ENCODE assay signal across 8 mouse cellular contexts in the genomic region with DNA sequence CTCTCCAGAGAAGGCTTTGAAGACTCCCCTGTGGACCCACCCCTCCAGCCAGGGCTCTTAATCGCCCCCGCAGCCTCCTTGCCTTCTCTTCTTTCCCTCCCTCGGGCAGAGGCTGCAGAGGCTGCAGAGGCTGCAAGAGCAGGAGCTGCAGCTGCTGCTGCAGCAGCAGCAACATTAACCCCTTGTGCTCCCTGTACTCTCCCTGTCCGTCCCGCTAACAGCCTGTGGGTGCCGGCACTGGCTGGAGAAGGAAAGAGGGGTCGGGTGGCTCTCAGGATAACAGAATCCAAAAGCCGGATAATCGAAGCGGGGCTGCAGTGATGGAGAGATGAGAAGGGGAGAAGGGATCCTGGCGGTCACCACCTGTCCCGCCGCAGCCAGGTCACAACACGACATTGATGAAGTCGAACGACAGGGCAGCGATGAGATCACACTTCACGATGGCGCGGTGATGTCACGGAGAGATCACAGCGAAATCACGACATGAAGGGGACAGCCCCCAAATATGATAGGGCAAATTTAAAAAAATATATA. TPM values are rescaled to one million over a fixed set of nuclear protein-coding genes. Genes with fewer than 3 reads are reported as not detected.
DNase-seq lines count a peak whose midpoint lies in the region; ATAC-seq and TF ChIP-seq lines count a peak whose summit lies in the region.

No protein-coding gene starts in this region.

- peak overlapping the region; percentile 98 for H3K4me2 ChIP-seq in kidney, postnatal 0 days (ENCODE audit: low read length)
- H3K4me2 ChIP-seq in forebrain, embryonic 15.5 days (replicated peaks) = peak overlapping the region; percentile 94
- H3K4me2 ChIP-seq in liver, embryonic 14.5 days (ENCODE audit: low read depth) = peak overlapping the region; percentile 92

- H3K27ac ChIP-seq in kidney, postnatal 0 days = no peak overlapping the region
- no peak overlapping the region for H3K27ac ChIP-seq in brown adipose tissue, adult 24 weeks (replicated peaks; ENCODE audit: low read depth, low read length)
- peak overlapping the region; percentile 99 for H3K27ac ChIP-seq in forebrain, embryonic 15.5 days (replicated peaks)
- H3K27ac ChIP-seq in liver, embryonic 14.5 days = no peak overlapping the region

- peak; percentile 36 for DNase-seq in kidney, postnatal 0 days (ENCODE audit: low spot score)
- no peak for DNase-seq in kidney, adult 11 months
- no peak for DNase-seq in G1E (ENCODE audit: low spot score)
- peak in 1 of 3 experiments; percentile 20 for DNase-seq in liver, embryonic 14.5 days (ENCODE audit: low read depth in 3 of 3, low spot score in 3 of 3)
- DNase-seq in retina, embryonic 14.5 days (ENCODE audit: low spot score) = peak; percentile 53
- DNase-seq in urinary bladder, adult 18-20 months (ENCODE audit: low spot score in 2 of 2) = no peak

- peaks cover 18% of the 10 kb centered on the region for H3K36me3 ChIP-seq in kidney, postnatal 0 days (ENCODE audit: insufficient read depth, low read length)
- peaks cover 58% of the 10 kb centered on the region for H3K36me3 ChIP-seq in G1E (replicated peaks)
- H3K36me3 ChIP-seq in forebrain, embryonic 15.5 days = peaks cover 16% of the 10 kb centered on the region
- H3K36me3 ChIP-seq in liver, embryonic 14.5 days (replicated peaks; ENCODE audit: control insufficient read depth, insufficient read depth, low read depth) = no peaks in the 10 kb centered on the region; the same call in 1 of the 2 replicates

- H3K9ac ChIP-seq in kidney, postnatal 0 days (ENCODE audit: low read depth, low read length) = peak overlapping the region; percentile 79
- peak overlapping the region; percentile 98 for H3K9ac ChIP-seq in forebrain, embryonic 15.5 days (replicated peaks)
- peak overlapping the region; percentile 67 for H3K9ac ChIP-seq in liver, embryonic 14.5 days (replicated peaks)

- H3K4me3 ChIP-seq in kidney, postnatal 0 days (replicated peaks; ENCODE audit: low read depth, low read length) = peak overlapping the region; percentile 89
- peak overlapping the region; percentile 93 for H3K4me3 ChIP-seq in G1E (ENCODE audit: low read depth, low read length)
- peak overlapping the region; percentile 86 for H3K4me3 ChIP-seq in brown adipose tissue, adult 24 weeks (ENCODE audit: insufficient read depth, low read depth, low read length)
- peak overlapping the region; percentile 99 for H3K4me3 ChIP-seq in forebrain, embryonic 15.5 days
- H3K4me3 ChIP-seq in liver, embryonic 14.5 days (ENCODE audit: insufficient read depth in 1 of 2, low read depth in 2 of 2, low read length in 2 of 2) = peak overlapping the region; percentile 79

- TF ChIP-seq CTCF in kidney, postnatal 0 days (IDR thresholded peaks at IDR 0.05; ENCODE audit: low read depth) = no peak
- no peak for TF ChIP-seq CTCF in G1E (IDR thresholded peaks at IDR 0.05; ENCODE audit: low read depth, low read length)
- TF ChIP-seq CTCF in liver, embryonic 14.5 days (IDR thresholded peaks at IDR 0.05; ENCODE audit: low read depth) = no peak

- ATAC-seq in kidney, postnatal 0 days (replicated peaks; ENCODE audit: low FRiP score, low read depth) = no peak; the same call in 1 of the 2 replicates
- no peak for ATAC-seq in G1E (ENCODE audit: extremely low read depth, insufficient number of reproducible peaks, low FRiP score, poor library complexity, severe bottlenecking)
- ATAC-seq in forebrain, embryonic 15.5 days (replicated peaks) = peak; percentile 7; the same call in 1 of the 2 replicates
- peak; percentile 0; the same call in 1 of the 2 replicates for ATAC-seq in liver, embryonic 14.5 days (ENCODE audit: insufficient read depth)

- H3K4me1 ChIP-seq in kidney, postnatal 0 days (replicated peaks; ENCODE audit: insufficient read depth, low read length) = peaks cover 15% of the 10 kb centered on the region
- H3K4me1 ChIP-seq in G1E (ENCODE audit: insufficient read depth, low read depth, low read length) = peaks cover 69% of the 10 kb centered on the region
- H3K4me1 ChIP-seq in brown adipose tissue, adult 24 weeks (ENCODE audit: control insufficient read depth, insufficient read depth, insufficient read length, low read length) = no peaks in the 10 kb centered on the region; the same call in 1 of the 2 replicates
- H3K4me1 ChIP-seq in forebrain, embryonic 15.5 days = peaks cover 62% of the 10 kb centered on the region
- peaks cover 0 to 7% of the 10 kb centered on the region in 2 experiments for H3K4me1 ChIP-seq in liver, embryonic 14.5 days (replicated peaks; ENCODE audit: control insufficient read depth in 2 of 2, insufficient read depth in 2 of 2, low read length in 1 of 2)

- H3K27me3 ChIP-seq in kidney, postnatal 0 days (ENCODE audit: insufficient read depth, low read length) = no peaks in the 10 kb centered on the region
- no peaks in the 10 kb centered on the region for H3K27me3 ChIP-seq in G1E (ENCODE audit: insufficient read depth, low read length)
- H3K27me3 ChIP-seq in forebrain, embryonic 15.5 days = no peaks in the 10 kb centered on the region
- H3K27me3 ChIP-seq in liver, embryonic 14.5 days (ENCODE audit: control insufficient read depth, insufficient read depth, low read length) = no peaks in the 10 kb centered on the region

- under 1% methylated on average over 23 of the region's 23 CpGs for WGBS in kidney, postnatal 0 days
- 0% methylated on average over 23 of the region's 23 CpGs for WGBS in forebrain, embryonic 15.5 days
- WGBS in liver, embryonic 14.5 days (ENCODE audit: insufficient replicate concordance) = under 1% methylated on average over 23 of the region's 23 CpGs

- no peak for TF ChIP-seq EP300 in liver, embryonic 14.5 days (IDR thresholded peaks at IDR 0.05; ENCODE audit: low read depth)

- no peaks in the 10 kb centered on the region for H3K9me3 ChIP-seq in kidney, postnatal 0 days (replicated peaks; ENCODE audit: low read length)
- no peaks in the 10 kb centered on the region for H3K9me3 ChIP-seq in G1E (replicated peaks)
- H3K9me3 ChIP-seq in forebrain, embryonic 15.5 days = no peaks in the 10 kb centered on the region
- H3K9me3 ChIP-seq in liver, embryonic 14.5 days (ENCODE audit: control insufficient read depth, low read length) = no peaks in the 10 kb centered on the region

RNA-seq across cellular contexts. Expression of gene Ncdn, which starts 0.6 kb away (rescaled TPM):
- 22.0 and 22.2 TPM in 2 replicates for polyA plus RNA-seq in kidney, postnatal 0 days (2015; fragmentation: Nextera tagmentation; extraction: Ambion mirVana)
- 16.9 and 18.4 TPM in 2 replicates for total RNA-seq in G1E (2014; fragmentation: Nextera tagmentation)
- total RNA-seq in G1E (2017) = 10.3 and 11.4 TPM in 2 replicates
- 86.9 and 89.1 TPM in 2 replicates for polyA plus RNA-seq in G1E (2012)
- polyA plus RNA-seq in brown adipose tissue, adult 24 weeks (2012; ENCODE audit: insufficient read depth, insufficient read length, missing spikeins) = 6.8 and 7.1 TPM in 2 replicates
- polyA plus RNA-seq in forebrain, embryonic 15.5 days (2015; fragmentation: Nextera tagmentation; extraction: Ambion mirVana) = 95.0 and 102 TPM in 2 replicates
- polyA plus RNA-seq in liver, embryonic 14.5 days (2012; rRNA removed) = 5.5 and 5.7 TPM in 2 replicates
- 5.1 and 5.9 TPM in 2 replicates for polyA plus RNA-seq in liver, embryonic 14.5 days (2014; fragmentation: Nextera tagmentation; extraction: Ambion mirVana)

RNA-seq across cellular contexts. Expression of gene AU040320, which starts 0.7 kb away (rescaled TPM):
- polyA plus RNA-seq in kidney, postnatal 0 days (2015; fragmentation: Nextera tagmentation; extraction: Ambion mirVana) = 22.4 and 22.6 TPM in 2 replicates
- total RNA-seq in G1E (2014; fragmentation: Nextera tagmentation) (41.5 and 45.5 TPM in 2 replicates), G1E (2017) (15.1 and 15.5 TPM in 2 replicates)
- 10.6 and 21.8 TPM in 2 replicates for polyA plus RNA-seq in G1E (2012)
- polyA plus RNA-seq in brown adipose tissue, adult 24 weeks (2012; ENCODE audit: insufficient read depth, insufficient read length, missing spikeins) = 9.3 and 11.1 TPM in 2 replicates
- polyA plus RNA-seq in forebrain, embryonic 15.5 days (2015; fragmentation: Nextera tagmentation; extraction: Ambion mirVana) = 32.2 and 35.4 TPM in 2 replicates
- 4.7 and 5.9 TPM in 2 replicates for polyA plus RNA-seq in liver, embryonic 14.5 days (2012; rRNA removed)
- 6.0 and 7.5 TPM in 2 replicates for polyA plus RNA-seq in liver, embryonic 14.5 days (2014; fragmentation: Nextera tagmentation; extraction: Ambion mirVana)

RNA-seq across cellular contexts. Expression of gene Tfap2e, which starts 16.6 kb away (rescaled TPM):
- polyA plus RNA-seq in kidney, postnatal 0 days (2015; fragmentation: Nextera tagmentation; extraction: Ambion mirVana) = not detected in 2 replicates
- total RNA-seq in G1E (2014; fragmentation: Nextera tagmentation) = not detected in 2 replicates
- total RNA-seq in G1E (2017) = 0.05 TPM in 1 of 2 replicates, not detected in the other
- polyA plus RNA-seq in G1E (2012) = not detected in 2 replicates
- not detected in 2 replicates for polyA plus RNA-seq in brown adipose tissue, adult 24 weeks (2012; ENCODE audit: insufficient read depth, insufficient read length, missing spikeins)
- polyA plus RNA-seq in forebrain, embryonic 15.5 days (2015; fragmentation: Nextera tagmentation; extraction: Ambion mirVana) = 0.78 and 1.0 TPM in 2 replicates
- not detected in 2 replicates for polyA plus RNA-seq in liver, embryonic 14.5 days (2012; rRNA removed)
- not detected in 2 replicates for polyA plus RNA-seq in liver, embryonic 14.5 days (2014; fragmentation: Nextera tagmentation; extraction: Ambion mirVana)

Comparison
In these comparisons a context has a peak if more than half of its experiments do, and no peak if none do; other contexts are left out.
1. DNase-seq: peak in kidney, postnatal 0 days (single experiment) and retina, embryonic 14.5 days (single experiment); none in kidney, adult 11 months (single experiment), G1E (single experiment) and urinary bladder, adult 18-20 months (0 of 2).
2. ATAC-seq: peak in forebrain, embryonic 15.5 days (single experiment) and liver, embryonic 14.5 days (single experiment); none in kidney, postnatal 0 days (single experiment) and G1E (single experiment).
3. Peak in every context shown above with its lines, with median percentiles within 50 percentile points of each other: H3K4me2 ChIP-seq, H3K4me3 ChIP-seq and H3K9ac ChIP-seq.